Mouse (Mus musculus) CH12.LX (cell line): ENCODE data around the gene Cep41. TPM values are rescaled to one million over a fixed set of nuclear protein-coding genes. Genes with fewer than 3 reads are reported as not detected.
A peak's percentile ranks its signal among the peaks of the same experiment; 100 is the strongest.

Experiments used
- DNase-seq: peaks from one replicate; pipeline ENCODE4 v3.0.0-alpha.2; 2013; ENCODE audit errors: extremely low read depth
- H3K27ac ChIP-seq: 2 replicates; pipeline ENCODE4 v1.5.1; 2012; ENCODE audit warnings: low read depth, mild to moderate bottlenecking, control low read depth, moderate library complexity; ENCODE audit not compliant: insufficient read depth
- H3K27me3 ChIP-seq: replicated peaks from 2 replicates; pipeline ENCODE3; 2012; ENCODE audit warnings: inconsistent platforms
- H3K36me3 ChIP-seq, 2 experiments: replicated peaks in 1 of 2; 2 replicates each; pipeline versions ENCODE3 to v1.6.1; 2012; ENCODE audit warnings: inconsistent platforms in 1 of 2, low read length in 1 of 2, mild to moderate bottlenecking in 1 of 2, mixed read lengths in 1 of 2, moderate library complexity in 1 of 2; ENCODE audit not compliant: control insufficient read depth in 1 of 2, insufficient read depth in 1 of 2
- H3K4me1 ChIP-seq, 2 experiments: 2 replicates each; pipeline ENCODE4 v1.6.1; 2012; ENCODE audit warnings: inconsistent platforms in 1 of 2, moderate library complexity in 1 of 2; ENCODE audit not compliant: insufficient read depth in 2 of 2, control insufficient read depth in 1 of 2
- H3K4me2 ChIP-seq: 2 replicates; pipeline ENCODE4 v1.6.1; 2012; ENCODE audit warnings: low read depth, mild to moderate bottlenecking, control low read depth; ENCODE audit not compliant: poor library complexity, insufficient read depth, severe bottlenecking
- H3K4me3 ChIP-seq, 3 experiments: fragments of 150-350 bp in 1 of 3; sonication (generic) in 1 of 3; replicated peaks in 1 of 3; 2 replicates each; pipeline versions ENCODE3 to v1.5.1; 2011 to 2012; ENCODE audit warnings: low read depth in 2 of 3, low read length in 2 of 3, mild to moderate bottlenecking in 2 of 3, moderate library complexity in 2 of 3, control low read depth in 1 of 3, improper control_type of control experiment in 1 of 3, inconsistent platforms in 1 of 3, mixed read lengths in 1 of 3; ENCODE audit not compliant: poor library complexity in 1 of 3
- H3K79me2 ChIP-seq: replicated peaks from 2 replicates; pipeline ENCODE4 v1.6.1; 2012; ENCODE audit warnings: mild to moderate bottlenecking, moderate library complexity; ENCODE audit not compliant: control insufficient read depth, poor library complexity, insufficient read depth, severe bottlenecking; ENCODE audit errors: extremely low read depth
- H3K9ac ChIP-seq: 2 replicates; pipeline ENCODE4 v1.6.1; 2012; ENCODE audit warnings: low read depth, mild to moderate bottlenecking, control low read depth, moderate library complexity; ENCODE audit not compliant: insufficient read depth
- H3K9me3 ChIP-seq: replicated peaks from 2 replicates; pipeline ENCODE3; 2012; ENCODE audit warnings: low read length, inconsistent platforms, mixed read lengths
- BHLHE40 ChIP-seq: IDR thresholded peaks from 2 replicates; pipeline ENCODE4 v1.6.1; 2011; ENCODE audit warnings: mild to moderate bottlenecking, low read depth, low read length, improper control_type of control experiment
- CHD1 ChIP-seq: IDR thresholded peaks from 2 replicates; pipeline ENCODE4 v1.6.1; 2012; ENCODE audit warnings: low read depth, low read length, improper control_type of control experiment, inconsistent platforms
- CHD2 ChIP-seq: IDR thresholded peaks from 2 replicates; pipeline ENCODE4 v1.6.1; 2011; ENCODE audit warnings: low read length, improper control_type of control experiment
- CTCF ChIP-seq, 2 experiments: IDR thresholded peaks in 1 of 2; conservative IDR thresholded peaks in 1 of 2; 2 replicates each; pipeline ENCODE4 v1.5.1; 2011 to 2012; ENCODE audit warnings: low read depth in 2 of 2, low read length in 2 of 2, improper control_type of control experiment in 1 of 2, inconsistent platforms in 1 of 2, mild to moderate bottlenecking in 1 of 2, moderate library complexity in 1 of 2
- E2F4 ChIP-seq: IDR thresholded peaks from 2 replicates; pipeline ENCODE4 v1.6.1; 2011; ENCODE audit warnings: low read depth, low read length, improper control_type of control experiment; ENCODE audit not compliant: insufficient replicate concordance
- ELF1 ChIP-seq: IDR thresholded peaks from 2 replicates; pipeline ENCODE4 v1.6.1; 2014; ENCODE audit warnings: low read depth, mild to moderate bottlenecking, inconsistent platforms, low read length, improper control_type of control experiment
- EP300 ChIP-seq: IDR thresholded peaks from 2 replicates; pipeline ENCODE4 v1.6.1; 2011; ENCODE audit warnings: low read length, improper control_type of control experiment
- ETS1 ChIP-seq: conservative IDR thresholded peaks from 2 replicates; pipeline ENCODE4 v1.6.1; 2012; ENCODE audit warnings: low read depth, mild to moderate bottlenecking, inconsistent platforms, low read length, improper control_type of control experiment, moderate library complexity
- GABPA ChIP-seq: IDR thresholded peaks from 2 replicates; pipeline ENCODE4 v1.6.1; 2012; ENCODE audit warnings: low read depth, low read length, improper control_type of control experiment, inconsistent platforms; ENCODE audit not compliant: insufficient replicate concordance
- HCFC1 ChIP-seq: IDR thresholded peaks from 2 replicates; pipeline ENCODE4 v1.6.1; 2012; ENCODE audit warnings: low read depth, mild to moderate bottlenecking, inconsistent platforms, low read length, improper control_type of control experiment
- IRF4 ChIP-seq: IDR thresholded peaks from 2 replicates; pipeline ENCODE4 v1.6.1; 2014; ENCODE audit warnings: low read depth, mild to moderate bottlenecking, inconsistent platforms, low read length, improper control_type of control experiment
- JUN ChIP-seq: IDR thresholded peaks from 2 replicates; pipeline ENCODE4 v1.6.1; 2011; ENCODE audit warnings: low read depth, mild to moderate bottlenecking, low read length, improper control_type of control experiment, moderate library complexity; ENCODE audit not compliant: insufficient read depth
- JUND ChIP-seq: conservative IDR thresholded peaks from 2 replicates; pipeline ENCODE4 v1.6.1; 2011; ENCODE audit warnings: low read depth, low read length, improper control_type of control experiment
- KAT2A ChIP-seq: IDR thresholded peaks from 2 replicates; pipeline ENCODE4 v1.6.1; 2012; ENCODE audit warnings: low read length, improper control_type of control experiment, inconsistent platforms; ENCODE audit not compliant: insufficient replicate concordance
- MAFK ChIP-seq: IDR thresholded peaks from 2 replicates; pipeline ENCODE4 v1.6.1; 2011; ENCODE audit warnings: low read length, improper control_type of control experiment; ENCODE audit not compliant: insufficient replicate concordance
- MAX ChIP-seq: IDR thresholded peaks from 2 replicates; pipeline ENCODE4 v1.6.1; 2011; ENCODE audit warnings: low read length, improper control_type of control experiment
- MAZ ChIP-seq: IDR thresholded peaks from 2 replicates; pipeline ENCODE4 v1.6.1; 2012; ENCODE audit warnings: low read depth, mild to moderate bottlenecking, inconsistent platforms, low read length, improper control_type of control experiment, moderate library complexity
- MEF2A ChIP-seq: IDR thresholded peaks from 2 replicates; pipeline ENCODE4 v1.6.1; 2014; ENCODE audit warnings: low read depth, mild to moderate bottlenecking, inconsistent platforms, low read length, improper control_type of control experiment, borderline replicate concordance
- MXI1 ChIP-seq: IDR thresholded peaks from 2 replicates; pipeline ENCODE4 v1.6.1; 2011; ENCODE audit warnings: mild to moderate bottlenecking, low read depth, low read length, improper control_type of control experiment
- MYC ChIP-seq: IDR thresholded peaks from 2 replicates; pipeline ENCODE4 v1.6.1; 2011; ENCODE audit warnings: low read depth, mild to moderate bottlenecking, improper control_type of control experiment, low read length
- NELFE ChIP-seq: IDR thresholded peaks from 2 replicates; pipeline ENCODE4 v1.6.1; 2011; ENCODE audit warnings: low read depth, low read length, improper control_type of control experiment
- NRF1 ChIP-seq: IDR thresholded peaks from 2 replicates; pipeline ENCODE4 v1.6.1; 2014; ENCODE audit warnings: low read depth, mild to moderate bottlenecking, inconsistent platforms, low read length, improper control_type of control experiment, moderate library complexity
- PAX5 ChIP-seq: IDR thresholded peaks from 2 replicates; pipeline ENCODE4 v1.6.1; 2012; ENCODE audit warnings: low read length, inconsistent platforms, mixed read lengths
- POLR2A ChIP-seq: IDR thresholded peaks from 2 replicates; pipeline ENCODE4 v1.6.1; 2011; ENCODE audit warnings: low read depth, mild to moderate bottlenecking, improper control_type of control experiment, low read length
- POLR2AphosphoS2 ChIP-seq: IDR thresholded peaks from 2 replicates; pipeline ENCODE4 v1.6.1; 2011; ENCODE audit warnings: low read depth, low read length, improper control_type of control experiment
- RAD21 ChIP-seq: IDR thresholded peaks from 2 replicates; pipeline ENCODE4 v1.6.1; 2011; ENCODE audit warnings: low read depth, mild to moderate bottlenecking, low read length, improper control_type of control experiment, moderate library complexity
- RCOR1 ChIP-seq: conservative IDR thresholded peaks from 2 replicates; pipeline ENCODE4 v1.6.1; 2012; ENCODE audit warnings: low read depth, mild to moderate bottlenecking, inconsistent platforms, low read length, improper control_type of control experiment
- SIN3A ChIP-seq: IDR thresholded peaks from 2 replicates; pipeline ENCODE4 v1.6.1; 2012; ENCODE audit warnings: low read length, improper control_type of control experiment, inconsistent platforms
- SMC3 ChIP-seq: IDR thresholded peaks from 2 replicates; pipeline ENCODE4 v1.6.1; 2011; ENCODE audit warnings: low read depth, low read length, improper control_type of control experiment
- TBP ChIP-seq: conservative IDR thresholded peaks from 2 replicates; pipeline ENCODE4 v1.6.1; 2011; ENCODE audit warnings: low read depth, low read length, improper control_type of control experiment
- TCF12 ChIP-seq: IDR thresholded peaks from 2 replicates; pipeline ENCODE4 v1.6.1; 2014; ENCODE audit warnings: low read depth, mild to moderate bottlenecking, inconsistent platforms, low read length, improper control_type of control experiment
- UBTF ChIP-seq: IDR thresholded peaks from 2 replicates; pipeline ENCODE4 v1.6.1; 2012; ENCODE audit warnings: low read depth, mild to moderate bottlenecking, inconsistent platforms, low read length, improper control_type of control experiment, moderate library complexity
- USF1 ChIP-seq: IDR thresholded peaks from 2 replicates; pipeline ENCODE4 v1.6.1; 2014; ENCODE audit warnings: low read depth, mild to moderate bottlenecking, inconsistent platforms, low read length, improper control_type of control experiment
- USF2 ChIP-seq: conservative IDR thresholded peaks from 2 replicates; pipeline ENCODE4 v1.6.1; 2011; ENCODE audit warnings: low read depth, low read length, improper control_type of control experiment
- ZC3H11A ChIP-seq: IDR thresholded peaks from 2 replicates; pipeline ENCODE4 v1.6.1; 2012; ENCODE audit warnings: low read depth, mild to moderate bottlenecking, inconsistent platforms, low read length, improper control_type of control experiment
- ZKSCAN1 ChIP-seq: IDR thresholded peaks from 2 replicates; pipeline ENCODE4 v1.6.1; 2012; ENCODE audit warnings: low read depth, inconsistent platforms, low read length, improper control_type of control experiment, borderline replicate concordance
- ZMIZ1 ChIP-seq: IDR thresholded peaks from 2 replicates; pipeline ENCODE4 v1.6.1; 2012; ENCODE audit warnings: low read depth, mild to moderate bottlenecking, inconsistent platforms, low read length, improper control_type of control experiment
- ZNF384 ChIP-seq: IDR thresholded peaks from 2 replicates; pipeline ENCODE4 v1.6.1; 2012; ENCODE audit warnings: low read depth, low read length, improper control_type of control experiment, inconsistent platforms
- dilution Hi-C: fragments of 300-500 bp; cut with MboI; formaldehyde crosslinking; loops from 2 replicates; pipeline ENCODE4 v1.14.3; 2020; ENCODE audit warnings: low sequenced_read_pairs; ENCODE audit not compliant: extremely low pct_unique_long_range_greater_than_20kb, extremely low pct_ligation_motif_present
- in situ Hi-C: fragments of 300-500 bp; cut with MboI; formaldehyde crosslinking; loops from 3 replicates; pipeline ENCODE4 v1.14.3; 2019; ENCODE audit warnings: low sequenced_read_pairs, low pct_ligation_motif_present, low pct_unique_long_range_greater_than_20kb, mixed read lengths
- polyA plus RNA-seq: library from polyadenylated mRNA; unstranded; fragments of >175 nt; gene quantifications from 2 replicates; pipeline ENCODE4 v1.2.1, GENCODE M21; 2012; ENCODE audit warnings: low read depth; ENCODE audit not compliant: insufficient read length
- total RNA-seq, 2 experiments: library from RNA; depleted of rRNA; stranded (reverse); fragments of 300-350 nt in 1 of 2; fragments of >200 nt in 1 of 2; gene quantifications; 2 replicates each; pipeline ENCODE4 v1.2.3; 2012 to 2014

The Cep41 gene
- 4.2 and 4.5 TPM in 2 replicates for total RNA-seq (2012; rRNA removed)
- 9.0 and 11.4 TPM in 2 replicates for total RNA-seq (2014; rRNA removed)
- 7.1 and 8.7 TPM in 2 replicates for polyA plus RNA-seq

DNA sequence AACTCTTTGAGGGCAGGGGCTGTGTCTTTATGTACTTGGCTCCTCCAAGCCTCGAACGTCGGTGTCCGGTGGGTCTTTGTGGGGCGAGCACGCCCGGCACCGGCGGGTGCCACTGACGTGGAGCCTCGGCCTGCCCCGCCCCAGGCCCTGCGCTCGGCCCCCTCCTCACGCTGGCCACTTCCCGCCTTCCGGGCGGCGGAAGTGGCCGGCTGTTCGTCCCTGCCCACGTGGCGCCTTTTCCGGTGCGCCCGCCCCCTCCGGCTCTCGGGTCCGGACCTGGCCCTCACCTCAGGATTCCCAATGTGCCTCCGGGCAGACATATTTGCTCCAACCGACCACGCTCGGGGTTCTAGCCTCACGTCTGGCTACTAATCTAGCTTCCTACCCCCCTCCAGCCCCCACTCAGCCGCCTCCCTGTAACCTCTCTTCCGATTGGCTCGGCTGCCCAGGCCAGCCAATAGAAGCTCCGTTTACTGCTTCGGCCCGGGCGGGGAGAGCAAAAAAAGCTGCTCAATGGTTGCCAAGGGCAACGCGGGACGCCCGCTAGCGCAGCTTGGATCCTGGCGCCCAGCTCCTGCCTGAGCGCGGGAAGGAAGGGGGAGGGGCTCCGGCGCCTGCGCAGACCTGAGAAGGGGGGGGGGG, at the start of gene Cep41:
Gene Cep41, minus strand, starts transcription at position 400 of the 642 bp plus-strand sequence.
- Histone ChIP-seq H3K27ac (peak within 1 kb of the TSS; percentile 47; the same call in 1 of the 2 replicates), H3K9ac (peak within 1 kb of the TSS; percentile 75), H3K4me3 (peak within 1 kb of the TSS; percentile 66 to 72 (median 68)), H3K9me3 (no peaks in the 10 kb centered on the region), H3K27me3 (no peaks in the 10 kb centered on the region), H3K4me2 (peak within 1 kb of the TSS; percentile 60), H3K4me1 (peaks cover 3 to 21% of the 10 kb centered on the region in 2 experiments), H3K79me2 (no peaks in the 10 kb centered on the region), H3K36me3 (no peaks in the 10 kb centered on the region)
- in situ Hi-C loops = no loop called here
- TF ChIP-seq GABPA (no peak), MXI1 (peak; percentile 96), ETS1 (no peak), USF1 (peak; percentile 66), MAZ (peak; percentile 98), SIN3A (peak; percentile 93), HCFC1 (peak; percentile 85), JUND (no peak), MAX (peak; percentile 93), TCF12 (peak; percentile 47; the same call in 1 of the 2 replicates), CHD1 (no peak), E2F4 (0 out of 2 replicates have a peak, but pooled peaks have one; percentile 47), MEF2A (peak; percentile 44; the same call in 1 of the 2 replicates), ZKSCAN1 (no peak), NRF1 (peak; percentile 85), NELFE (peak; percentile 60; the same call in 1 of the 2 replicates), KAT2A (peak; percentile 66; the same call in 1 of the 2 replicates), ZNF384 (peak; percentile 95), RAD21 (no peak), RCOR1 (no peak), EP300 (no peak), ZC3H11A (no peak), JUN (no peak), CTCF (conservative IDR thresholded peaks at IDR 0.05 in 1 of 2, IDR thresholded peaks at IDR 0.05 in 1 of 2; ENCODE audit: low read depth in 2 of 2, low read length in 2 of 2) (no peak), MYC (peak; percentile 85; the same call in 1 of the 2 replicates), UBTF (no peak), ELF1 (peak; percentile 87), POLR2A (peak; percentile 78), MAFK (no peak), POLR2AphosphoS2 (peak; percentile 38; the same call in 1 of the 2 replicates), BHLHE40 (peak; percentile 36; the same call in 1 of the 2 replicates), SMC3 (no peak), CHD2 (peak; percentile 97), PAX5 (no peak), TBP (no peak), USF2 (0 out of 2 replicates have a peak, but pooled peaks have one; percentile 21), ZMIZ1 (peak; percentile 54; the same call in 1 of the 2 replicates), IRF4 (0 out of 2 replicates have a peak, but pooled peaks have one; percentile 37)
- DNase-seq = peak; percentile 96
- dilution Hi-C loops = no loop called here
